Mouse (Mus musculus): Measurements from ENCODE around the gene Manf. TPM values are rescaled to one million over a fixed set of nuclear protein-coding genes. Genes with fewer than 3 reads are reported as not detected.
A peak's percentile ranks its signal among the peaks of the same experiment; 100 is the strongest.

The Manf gene
- polyA plus RNA-seq, 1 experiment from 2014 or later = 308 TPM

DNA sequence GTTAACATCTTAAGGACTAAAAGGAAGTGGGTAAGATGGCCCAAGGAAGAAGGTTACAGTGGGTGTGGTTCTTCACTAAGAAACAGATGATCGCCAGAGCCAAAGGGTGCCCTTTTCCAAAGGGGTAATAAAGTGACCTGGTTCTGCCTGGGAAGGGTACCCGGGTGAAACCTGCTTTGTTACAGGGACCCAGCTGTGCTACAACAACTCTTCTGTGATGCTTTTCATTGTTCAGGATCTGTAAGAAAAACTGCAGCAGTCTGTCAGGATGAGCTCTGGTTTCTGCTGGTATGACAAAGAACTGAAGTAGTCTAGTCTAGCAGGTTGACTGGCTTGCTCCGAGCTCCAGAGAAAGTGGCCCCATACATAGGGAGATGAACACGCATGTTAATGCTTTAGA, 9.6 kb downstream of the Manf start:
- ATAC-seq (replicated peaks; ENCODE audit: low FRiP score) = no peak
- Histone ChIP-seq H3K4me3 (replicated peaks) (no peak overlapping the region), H3K27me3 (no peaks in the 10 kb centered on the region), H3K4me1 (peaks cover 40% of the 10 kb centered on the region), H3K27ac (no peak overlapping the region), H3K9ac (no peak overlapping the region), H3K9me3 (replicated peaks) (no peaks in the 10 kb centered on the region), H3K4me2 (no peak overlapping the region), H3K36me3 (peaks cover 66% of the 10 kb centered on the region)
- 67% methylated on average over 4 of the region's 4 CpGs for WGBS

- peaks cover 40% of the 10 kb centered on the region for H3K4me1 ChIP-seq
- H3K27me3 ChIP-seq = no peaks in the 10 kb centered on the region
- no peak overlapping the region for H3K4me2 ChIP-seq
- H3K27ac ChIP-seq = no peak overlapping the region
- no peak for ATAC-seq (replicated peaks; ENCODE audit: low FRiP score)
- no peak overlapping the region for H3K9ac ChIP-seq
- 60% methylated on average over 4 of the region's 4 CpGs for WGBS
- no peak overlapping the region for H3K4me3 ChIP-seq (replicated peaks)
- H3K36me3 ChIP-seq = peaks cover 75% of the 10 kb centered on the region
- H3K9me3 ChIP-seq (replicated peaks) = no peaks in the 10 kb centered on the region
These were observed 10.6 kb downstream of the Manf start for GRCm38 (mm10) chr9:106881071-106881755.

DNA sequence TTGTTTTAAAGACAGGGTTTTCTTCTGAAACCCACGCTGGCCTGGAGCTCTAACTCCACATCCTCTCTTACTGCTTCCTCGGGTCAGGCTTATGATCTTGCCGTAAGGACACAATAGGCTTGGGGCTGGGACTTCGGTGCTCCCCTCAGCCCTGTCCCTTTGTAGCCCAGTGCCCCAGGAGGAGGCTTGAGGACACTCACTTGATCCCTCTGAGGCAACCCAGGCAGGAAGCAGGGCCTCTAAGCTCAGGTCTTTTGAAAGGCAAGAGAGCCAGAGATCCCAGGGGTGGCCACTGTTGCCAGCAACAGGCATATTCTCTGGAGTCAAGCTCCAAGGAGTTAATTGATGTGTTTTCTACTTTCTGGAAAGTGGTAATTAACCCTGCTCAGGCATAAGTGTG, 12.3 kb downstream of the Manf start:
- Histone ChIP-seq H3K27ac (no peak overlapping the region), H3K36me3 (peaks cover 88% of the 10 kb centered on the region)

GRCm38 (mm10) chr9:106876666-106877065, 15.1 kb downstream of the Manf start:
- H3K36me3 ChIP-seq = peaks cover 84% of the 10 kb centered on the region

More for the DNA sequence above, 12.3 kb downstream of the Manf start:
- no peak for ATAC-seq (replicated peaks; ENCODE audit: low FRiP score)
- 76% methylated on average over 4 of the region's 4 CpGs for WGBS
- Histone ChIP-seq H3K4me2 (no peak overlapping the region), H3K27me3 (no peaks in the 10 kb centered on the region), H3K9ac (no peak overlapping the region), H3K4me1 (peaks cover 23% of the 10 kb centered on the region), H3K4me3 (replicated peaks) (no peak overlapping the region), H3K9me3 (replicated peaks) (no peaks in the 10 kb centered on the region)

GRCm38 (mm10) chr9:106874216-106874615, 17.6 kb downstream of the Manf start:
- no peaks in the 10 kb centered on the region for H3K9me3 ChIP-seq (replicated peaks)
- 86% methylated on average over 5 of the region's 5 CpGs for WGBS
- ATAC-seq (replicated peaks; ENCODE audit: low FRiP score) = no peak
- no peak overlapping the region for H3K4me3 ChIP-seq (replicated peaks)
- H3K4me2 ChIP-seq = no peak overlapping the region
- no peak overlapping the region for H3K27ac ChIP-seq
- H3K27me3 ChIP-seq = no peaks in the 10 kb centered on the region
- no peaks in the 10 kb centered on the region for H3K4me1 ChIP-seq
- no peak overlapping the region for H3K9ac ChIP-seq
- H3K36me3 ChIP-seq = peaks cover 85% of the 10 kb centered on the region

More at GRCm38 (mm10) chr9:106876666-106877065, 15.1 kb downstream of the Manf start:
- ATAC-seq (replicated peaks; ENCODE audit: low FRiP score) = no peak
- Histone ChIP-seq H3K4me2 (no peak overlapping the region), H3K9me3 (replicated peaks) (no peaks in the 10 kb centered on the region), H3K27me3 (no peaks in the 10 kb centered on the region), H3K4me1 (0 out of 2 replicates have a peak, but pooled peaks cover 3% of the 10 kb centered on the region), H3K9ac (no peak overlapping the region), H3K4me3 (replicated peaks) (no peak overlapping the region), H3K27ac (no peak overlapping the region)
- 56% methylated on average over 3 of the region's 3 CpGs for WGBS

DNA sequence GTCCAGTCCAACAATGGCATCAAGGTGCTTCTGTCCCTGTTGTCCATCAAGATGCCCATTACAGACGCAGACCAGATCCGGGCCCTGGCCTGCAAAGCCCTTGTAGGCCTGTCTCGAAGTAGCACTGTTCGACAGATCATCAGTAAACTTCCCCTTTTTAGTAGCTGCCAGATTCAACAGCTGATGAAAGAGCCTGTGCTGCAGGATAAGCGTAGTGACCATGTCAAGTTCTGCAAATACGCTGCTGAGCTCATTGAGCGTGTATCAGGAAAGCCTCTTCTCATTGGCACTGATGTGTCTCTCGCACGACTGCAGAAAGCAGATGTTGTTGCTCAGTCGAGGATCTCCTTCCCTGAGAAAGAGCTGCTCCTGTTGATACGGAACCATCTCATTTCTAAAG, 33.7 kb downstream of the Manf start:
- peaks cover 87% of the 10 kb centered on the region for H3K36me3 ChIP-seq
- WGBS = 94% methylated on average over 11 of the region's 11 CpGs
- no peak overlapping the region for H3K27ac ChIP-seq
- no peaks in the 10 kb centered on the region for H3K27me3 ChIP-seq
- H3K9me3 ChIP-seq (replicated peaks) = no peaks in the 10 kb centered on the region
- no peak overlapping the region for H3K9ac ChIP-seq
- no peak for ATAC-seq (replicated peaks; ENCODE audit: low FRiP score)
- H3K4me2 ChIP-seq = no peak overlapping the region
- no peak overlapping the region for H3K4me3 ChIP-seq (replicated peaks)
- no peaks in the 10 kb centered on the region for H3K4me1 ChIP-seq

DNA sequence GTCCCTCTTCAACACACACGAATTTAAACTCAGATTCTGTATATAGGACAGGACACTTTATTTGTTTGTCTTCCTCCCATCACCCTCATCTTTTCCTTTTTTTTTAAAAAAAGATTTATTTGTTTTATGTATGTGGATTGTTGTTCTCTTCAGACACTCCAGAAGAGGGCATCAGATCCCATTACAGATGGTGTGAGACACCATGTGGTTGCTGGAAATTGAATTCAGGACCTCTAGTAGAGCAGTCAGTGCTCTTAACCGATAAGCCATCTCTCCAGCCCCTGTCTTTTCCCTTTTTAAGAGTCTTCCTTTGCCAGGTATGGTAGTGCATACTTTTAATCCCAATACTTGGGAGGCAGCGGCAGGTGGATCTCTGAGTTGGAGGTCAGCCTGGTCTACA, 35.1 kb downstream of the Manf start:
- 86% methylated on average over 3 of the region's 3 CpGs for WGBS
- Histone ChIP-seq H3K9ac (no peak overlapping the region), H3K36me3 (peaks cover 90% of the 10 kb centered on the region), H3K27ac (no peak overlapping the region), H3K4me2 (no peak overlapping the region), H3K4me1 (no peaks in the 10 kb centered on the region), H3K27me3 (no peaks in the 10 kb centered on the region), H3K9me3 (replicated peaks) (no peaks in the 10 kb centered on the region), H3K4me3 (replicated peaks) (no peak overlapping the region)
- ATAC-seq (replicated peaks; ENCODE audit: low FRiP score) = no peak

DNA sequence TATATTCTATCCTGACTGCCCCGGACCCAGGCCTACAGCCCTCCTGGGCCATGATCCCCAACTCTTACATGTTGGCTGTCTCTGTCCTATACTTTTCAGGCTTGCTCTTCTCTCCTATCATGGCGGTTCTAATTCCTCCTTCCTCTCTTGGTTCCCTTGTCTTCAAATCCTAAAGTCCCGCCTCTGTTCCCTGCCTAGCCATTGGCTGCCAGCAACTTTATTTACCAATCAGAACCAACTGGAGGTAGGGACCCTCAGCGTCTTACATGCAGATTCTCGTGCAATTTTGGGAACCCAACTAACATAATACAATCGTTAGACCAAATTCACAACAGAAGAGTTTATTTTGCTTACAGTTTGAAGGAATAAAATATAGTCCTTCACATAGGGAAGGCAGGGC, 49.0 kb downstream of the Manf start:
- Histone ChIP-seq H3K27ac (no peak overlapping the region), H3K4me1 (no peaks in the 10 kb centered on the region), H3K9ac (no peak overlapping the region), H3K9me3 (replicated peaks) (no peaks in the 10 kb centered on the region), H3K27me3 (no peaks in the 10 kb centered on the region), H3K4me2 (no peak overlapping the region), H3K4me3 (replicated peaks) (no peak overlapping the region), H3K36me3 (peaks cover 83% of the 10 kb centered on the region)
- 92% methylated on average over 6 of the region's 6 CpGs for WGBS
- ATAC-seq (replicated peaks; ENCODE audit: low FRiP score) = no peak

DNA sequence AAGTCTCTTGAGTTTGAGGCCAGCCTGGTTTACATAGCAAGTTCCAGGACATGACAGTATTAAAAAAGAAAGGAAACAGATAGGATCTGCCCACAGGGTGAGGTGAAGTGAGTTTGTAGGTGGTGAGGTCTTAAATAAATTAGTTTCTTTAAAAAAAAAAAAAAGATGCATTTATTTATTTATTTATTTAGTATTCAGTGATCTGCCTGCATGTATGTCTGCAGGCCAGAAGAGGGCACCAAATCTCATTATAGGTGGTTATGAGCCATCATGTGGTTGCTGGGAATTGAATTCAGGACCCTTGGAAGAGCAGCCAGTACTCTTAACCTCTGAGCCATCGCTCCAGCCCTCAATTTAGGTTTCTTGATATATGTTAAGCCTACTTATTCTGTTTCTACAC, 51.2 kb downstream of the Manf start:
- H3K4me1 ChIP-seq = no peaks in the 10 kb centered on the region
- no peak overlapping the region for H3K27ac ChIP-seq
- no peaks in the 10 kb centered on the region for H3K9me3 ChIP-seq (replicated peaks)
- peaks cover 85% of the 10 kb centered on the region for H3K36me3 ChIP-seq
- ATAC-seq (replicated peaks; ENCODE audit: low FRiP score) = no peak
- H3K27me3 ChIP-seq = no peaks in the 10 kb centered on the region
- H3K4me3 ChIP-seq (replicated peaks) = no peak overlapping the region
- H3K9ac ChIP-seq = no peak overlapping the region
- WGBS = 95% methylated on average over 1 of the region's 1 CpGs
- no peak overlapping the region for H3K4me2 ChIP-seq

- ATAC-seq (replicated peaks; ENCODE audit: low FRiP score) = peak; percentile 90
- H3K27me3 ChIP-seq = no peaks in the 10 kb centered on the region
- no peaks in the 10 kb centered on the region for H3K9me3 ChIP-seq (replicated peaks)
- peak overlapping the region; percentile 90 for H3K9ac ChIP-seq
- peaks cover 2% of the 10 kb centered on the region; the same call in 1 of the 2 replicates for H3K36me3 ChIP-seq
- peaks cover 8% of the 10 kb centered on the region for H3K4me1 ChIP-seq
- peak overlapping the region; percentile 94 for H3K27ac ChIP-seq
- H3K4me2 ChIP-seq = peak overlapping the region; percentile 71
- H3K4me3 ChIP-seq (replicated peaks) = peak overlapping the region; percentile 99
- 2% methylated on average over 32 of the region's 32 CpGs for WGBS
These were observed 69.2 kb downstream of the Manf start for GRCm38 (mm10) chr9:106822381-106823104.

DNA sequence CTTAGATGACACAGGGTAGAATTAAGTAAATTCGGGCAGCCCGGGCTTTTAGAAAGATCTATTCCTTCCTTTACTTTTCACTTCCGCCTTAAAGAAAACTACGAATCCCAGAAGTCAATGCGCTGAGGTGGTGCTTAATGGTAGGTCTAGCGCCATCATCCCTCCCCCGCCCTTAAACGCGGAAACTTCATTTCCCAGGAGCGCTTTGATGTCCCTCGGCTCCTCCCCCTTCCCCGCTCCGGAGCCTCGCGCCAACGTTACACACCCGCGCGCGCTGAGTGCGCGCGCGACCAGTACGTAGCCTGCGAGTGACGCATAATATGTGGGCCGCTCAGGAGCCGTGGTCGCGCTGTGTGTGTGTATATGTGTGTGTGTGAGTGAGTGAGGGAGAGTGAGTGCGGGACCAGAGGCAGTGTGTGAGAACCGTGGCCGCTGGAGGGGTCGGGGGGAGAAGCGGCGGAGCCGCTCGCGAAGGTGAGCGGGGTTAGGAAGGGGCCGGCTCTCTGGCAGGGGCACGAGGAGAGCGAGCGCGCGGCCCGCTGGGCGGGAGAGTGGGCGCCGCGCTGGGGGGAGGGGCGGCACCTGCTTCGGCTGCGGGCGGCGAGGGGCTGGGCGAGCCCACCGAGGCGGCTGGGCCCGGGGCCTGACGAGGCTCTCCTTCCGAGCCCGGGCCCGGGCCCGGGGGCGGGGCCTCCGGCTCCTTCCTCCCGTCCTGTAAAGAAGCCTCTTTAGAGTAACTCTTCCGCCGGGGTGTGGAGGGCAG, 70.0 kb downstream of the Manf start, which contains the start of gene Dcaf1:
Dcaf1 (plus strand) TSS at position 257 of the 763 bp plus-strand sequence.
- under 1% methylated on average over 43 of the region's 71 CpGs for WGBS
- Histone ChIP-seq H3K4me2 (peak within 1 kb of the TSS; percentile 71), H3K27ac (peak within 1 kb of the TSS; percentile 94), H3K4me1 (peaks cover 8% of the 10 kb centered on the region), H3K9ac (peak within 1 kb of the TSS; percentile 90), H3K4me3 (replicated peaks) (peak within 1 kb of the TSS; percentile 99), H3K9me3 (replicated peaks) (no peaks in the 10 kb centered on the region), H3K36me3 (peaks cover 2% of the 10 kb centered on the region; the same call in 1 of the 2 replicates), H3K27me3 (no peaks in the 10 kb centered on the region)
- peak; percentile 96 for ATAC-seq (replicated peaks; ENCODE audit: low FRiP score)
